Mouse (Mus musculus) spleen, adult 2 months (tissue): Measurements from ENCODE around the gene Tmem151b. TPM values are rescaled to one million over a fixed set of nuclear protein-coding genes. Genes with fewer than 3 reads are reported as not detected.

Source experiments
- DNase-seq, 2 experiments: peaks; one replicate each; pipeline versions ENCODE4 v3.0.0 to v3.0.0-alpha.2; 2012 to 2021; ENCODE audit warnings: low spot score in 2 of 2, low read depth in 1 of 2
- H3K27ac ChIP-seq: fragments of 200-500 bp; 2 replicates; pipeline ENCODE4 v1.5.1; 2012; ENCODE audit warnings: low read length, inconsistent platforms; ENCODE audit not compliant: insufficient read depth
- H3K27me3 ChIP-seq: fragments of 200-500 bp; 2 replicates; pipeline ENCODE4 v1.6.1; 2012; ENCODE audit warnings: mild to moderate bottlenecking, moderate library complexity, low read length, inconsistent platforms; ENCODE audit not compliant: control insufficient read depth, insufficient read depth
- H3K36me3 ChIP-seq: fragments of 200-500 bp; 2 replicates; pipeline ENCODE4 v1.6.1; 2012; ENCODE audit warnings: mild to moderate bottlenecking, low read length, inconsistent platforms; ENCODE audit not compliant: control insufficient read depth, insufficient read depth
- H3K4me1 ChIP-seq: fragments of 200-500 bp; 2 replicates; pipeline ENCODE4 v1.6.1; 2011; ENCODE audit warnings: inconsistent platforms; ENCODE audit not compliant: control insufficient read depth, insufficient read depth, insufficient read length
- H3K4me3 ChIP-seq: fragments of 200-500 bp; 2 replicates; pipeline ENCODE4 v1.5.1; 2011; ENCODE audit warnings: mild to moderate bottlenecking, inconsistent platforms; ENCODE audit not compliant: insufficient read depth, insufficient read length; ENCODE audit errors: extremely low read depth
- CTCF ChIP-seq: fragments of 200-500 bp; IDR thresholded peaks from 2 replicates; pipeline ENCODE4 v1.5.1; 2011; ENCODE audit warnings: mild to moderate bottlenecking, inconsistent platforms; ENCODE audit not compliant: insufficient read depth, insufficient read length, insufficient replicate concordance; ENCODE audit errors: extremely low read depth
- POLR2A ChIP-seq: fragments of 200-500 bp; IDR thresholded peaks from 2 replicates; pipeline ENCODE4 v1.6.1; 2011; ENCODE audit warnings: low read depth, low read length, inconsistent platforms
- whole genome bisulfite sequencing: fragments of 180-500 bp; shearing (Covaris S2); methylation state at CpG from one replicate; pipeline ENCODE4 v1.1.7; 2018; 5-methylcytosine and 5-hydroxymethylcytosine counted together
- polyA plus RNA-seq: library from polyadenylated mRNA; depleted of rRNA; stranded (reverse); fragments of >200 nt; gene quantifications from 2 replicates; pipeline ENCODE4 v1.2.3, GENCODE M21; 2012

The Tmem151b gene
- polyA plus RNA-seq, 1 experiment, result 2.3 TPM

GRCm38 (mm10) chr17:45584096-45584896 is 34.8 kb upstream of the Tmem151b start:
- Histone ChIP-seq H3K27me3 (no peaks in the 10 kb centered on the region), H3K36me3 (no peaks in the 10 kb centered on the region), H3K4me3 (peak overlapping the region; percentile 29; the same call in 1 of the 2 replicates), H3K4me1 (peaks cover 3% of the 10 kb centered on the region; the same call in 1 of the 2 replicates), H3K27ac (peak overlapping the region; percentile 79)
- no peak for DNase-seq
- TF ChIP-seq CTCF (no peak), POLR2A (no peak)
- WGBS, result 45% methylated on average over 12 of the region's 12 CpGs

GRCm38 (mm10) chr17:45582715-45583355 is 33.4 kb upstream of the Tmem151b start:
- H3K4me3 ChIP-seq, result no peak overlapping the region
- 32% methylated on average over 6 of the region's 6 CpGs for WGBS
- TF ChIP-seq POLR2A (no peak), CTCF (peak; percentile 39; the same call in 1 of the 2 replicates)
- no peaks in the 10 kb centered on the region for H3K27me3 ChIP-seq
- DNase-seq, result peak in 1 of 2 experiments; percentile 35
- H3K4me1 ChIP-seq, result peaks cover 3% of the 10 kb centered on the region; the same call in 1 of the 2 replicates
- peak overlapping the region; percentile 52; the same call in 1 of the 2 replicates for H3K27ac ChIP-seq
- no peaks in the 10 kb centered on the region for H3K36me3 ChIP-seq

- H3K27ac ChIP-seq, result no peak overlapping the region
- 75% methylated on average over 6 of the region's 6 CpGs for WGBS
These were observed 32.7 kb upstream of the Tmem151b start for GRCm38 (mm10) chr17:45582188-45582587.

GRCm38 (mm10) chr17:45581567-45581983 is 32.1 kb upstream of the Tmem151b start:
- 2% methylated on average over 2 of the region's 2 CpGs for WGBS
- DNase-seq, result peak; percentile 58 to 68
- H3K27ac ChIP-seq, result peak overlapping the region; percentile 21; the same call in 1 of the 2 replicates

More at GRCm38 (mm10) chr17:45582188-45582587, 32.7 kb upstream of the Tmem151b start:
- TF ChIP-seq CTCF (no peak), POLR2A (no peak)
- Histone ChIP-seq H3K36me3 (no peaks in the 10 kb centered on the region), H3K27me3 (no peaks in the 10 kb centered on the region), H3K4me3 (no peak overlapping the region), H3K4me1 (peaks cover 3% of the 10 kb centered on the region; the same call in 1 of the 2 replicates)
- DNase-seq, result no peak

GRCm38 (mm10) chr17:45580958-45581477 is 31.5 kb upstream of the Tmem151b start:
- H3K4me1 ChIP-seq, result peaks cover 3% of the 10 kb centered on the region; the same call in 1 of the 2 replicates
- DNase-seq, result no peak
- no peak overlapping the region for H3K27ac ChIP-seq
- H3K27me3 ChIP-seq, result no peaks in the 10 kb centered on the region
- WGBS, result 58% methylated on average over 12 of the region's 12 CpGs
- H3K36me3 ChIP-seq, result no peaks in the 10 kb centered on the region
- TF ChIP-seq CTCF (no peak), POLR2A (no peak)
- no peak overlapping the region for H3K4me3 ChIP-seq

More at GRCm38 (mm10) chr17:45581567-45581983, 32.1 kb upstream of the Tmem151b start:
- H3K27me3 ChIP-seq, result no peaks in the 10 kb centered on the region
- no peak overlapping the region for H3K4me3 ChIP-seq
- no peak for TF ChIP-seq POLR2A
- TF ChIP-seq CTCF, result peak; percentile 56; the same call in 1 of the 2 replicates
- peaks cover 3% of the 10 kb centered on the region; the same call in 1 of the 2 replicates for H3K4me1 ChIP-seq
- no peaks in the 10 kb centered on the region for H3K36me3 ChIP-seq

GRCm38 (mm10) chr17:45579554-45579953 is 30.1 kb upstream of the Tmem151b start:
- 90% methylated on average over 4 of the region's 4 CpGs for WGBS
- TF ChIP-seq POLR2A (no peak), CTCF (no peak)
- H3K36me3 ChIP-seq, result no peaks in the 10 kb centered on the region
- no peak overlapping the region for H3K4me3 ChIP-seq
- H3K27me3 ChIP-seq, result no peaks in the 10 kb centered on the region
- no peak overlapping the region for H3K27ac ChIP-seq
- DNase-seq, result no peak
- peaks cover 7% of the 10 kb centered on the region; the same call in 1 of the 2 replicates for H3K4me1 ChIP-seq

- Histone ChIP-seq H3K4me1 (peaks cover 6% of the 10 kb centered on the region; the same call in 1 of the 2 replicates), H3K27ac (no peak overlapping the region), H3K36me3 (no peaks in the 10 kb centered on the region), H3K27me3 (no peaks in the 10 kb centered on the region), H3K4me3 (no peak overlapping the region)
- TF ChIP-seq CTCF (no peak), POLR2A (no peak)
- WGBS, result 79% methylated on average over 7 of the region's 7 CpGs
- no peak for DNase-seq
These were observed 29.4 kb upstream of the Tmem151b start for GRCm38 (mm10) chr17:45578843-45579242.
